Mouse (Mus musculus): ENCODE measurements around the gene Il6. TPM values are rescaled to one million over a fixed set of nuclear protein-coding genes. Genes with fewer than 3 reads are reported as not detected.
A peak's percentile ranks its signal among the peaks of the same experiment; 100 is the strongest.

Gene Il6
- polyA plus RNA-seq (2012; rRNA removed) = 0.20 TPM in 1 of 2 replicates, not detected in the other

- DNase-seq = peak; percentile 11
- no peaks in the 10 kb centered on the region for H3K27me3 ChIP-seq (ENCODE audit: control insufficient read depth, insufficient read depth, low read length)
- no peak for TF ChIP-seq CTCF (IDR thresholded peaks at IDR 0.05; ENCODE audit: borderline replicate concordance, control insufficient read depth, extremely low read depth, insufficient read depth, low read length, poor library complexity)
- TF ChIP-seq POLR2A (IDR thresholded peaks at IDR 0.05; ENCODE audit: control insufficient read depth, extremely low read depth, insufficient read depth, low read length, poor library complexity) = no peak
- H3K36me3 ChIP-seq (ENCODE audit: control insufficient read depth, insufficient read depth, low read length) = no peaks in the 10 kb centered on the region
- H3K4me1 ChIP-seq (replicated peaks; ENCODE audit: control insufficient read depth, insufficient read depth, low read length) = no peaks in the 10 kb centered on the region
- H3K27ac ChIP-seq (ENCODE audit: control insufficient read depth, insufficient read depth, low read length) = no peak within 1 kb of the TSS
- 12% methylated on average over 16 of the region's 16 CpGs for WGBS
- no peak within 1 kb of the TSS for H3K4me3 ChIP-seq (ENCODE audit: control insufficient read depth, insufficient read depth, low read length)
Measured at GRCm38 (mm10) chr5:30012726-30013503, at the start of gene Il6. Gene Il6, plus strand, starts transcription at chr5:30013114.

GRCm38 (mm10) chr5:29963488-29963887 is 49.4 kb upstream of the Il6 start:
- H3K4me3 ChIP-seq (ENCODE audit: control insufficient read depth, insufficient read depth, low read length) = no peak overlapping the region
- WGBS = 51% methylated on average over 1 of the region's 1 CpGs
- H3K27me3 ChIP-seq (ENCODE audit: control insufficient read depth, insufficient read depth, low read length) = no peaks in the 10 kb centered on the region
- no peaks in the 10 kb centered on the region for H3K4me1 ChIP-seq (replicated peaks; ENCODE audit: control insufficient read depth, insufficient read depth, low read length)
- H3K36me3 ChIP-seq (ENCODE audit: control insufficient read depth, insufficient read depth, low read length) = no peaks in the 10 kb centered on the region
- TF ChIP-seq POLR2A (IDR thresholded peaks at IDR 0.05; ENCODE audit: control insufficient read depth, extremely low read depth, insufficient read depth, low read length, poor library complexity) (no peak), CTCF (IDR thresholded peaks at IDR 0.05; ENCODE audit: borderline replicate concordance, control insufficient read depth, extremely low read depth, insufficient read depth, low read length, poor library complexity) (no peak)
- H3K27ac ChIP-seq (ENCODE audit: control insufficient read depth, insufficient read depth, low read length) = no peak overlapping the region
- no peak for DNase-seq

- H3K36me3 ChIP-seq (ENCODE audit: control insufficient read depth, insufficient read depth, low read length) = no peaks in the 10 kb centered on the region
- DNase-seq = no peak
- H3K4me3 ChIP-seq (ENCODE audit: control insufficient read depth, insufficient read depth, low read length) = no peak overlapping the region
- WGBS = 100% methylated on average over 1 of the region's 1 CpGs
- no peak overlapping the region for H3K27ac ChIP-seq (ENCODE audit: control insufficient read depth, insufficient read depth, low read length)
- H3K4me1 ChIP-seq (replicated peaks; ENCODE audit: control insufficient read depth, insufficient read depth, low read length) = no peaks in the 10 kb centered on the region
- TF ChIP-seq CTCF (IDR thresholded peaks at IDR 0.05; ENCODE audit: borderline replicate concordance, control insufficient read depth, extremely low read depth, insufficient read depth, low read length, poor library complexity) = no peak
- H3K27me3 ChIP-seq (ENCODE audit: control insufficient read depth, insufficient read depth, low read length) = no peaks in the 10 kb centered on the region
Measured at GRCm38 (mm10) chr5:29970212-29970611, 42.7 kb upstream of the Il6 start.

GRCm38 (mm10) chr5:29972796-29973195 is 40.1 kb upstream of the Il6 start:
- 93% methylated on average over 5 of the region's 5 CpGs for WGBS
- no peak for DNase-seq
- H3K4me1 ChIP-seq (replicated peaks; ENCODE audit: control insufficient read depth, insufficient read depth, low read length) = no peaks in the 10 kb centered on the region
- no peaks in the 10 kb centered on the region for H3K27me3 ChIP-seq (ENCODE audit: control insufficient read depth, insufficient read depth, low read length)
- no peak overlapping the region for H3K4me3 ChIP-seq (ENCODE audit: control insufficient read depth, insufficient read depth, low read length)
- no peaks in the 10 kb centered on the region for H3K36me3 ChIP-seq (ENCODE audit: control insufficient read depth, insufficient read depth, low read length)
- TF ChIP-seq POLR2A (IDR thresholded peaks at IDR 0.05; ENCODE audit: control insufficient read depth, extremely low read depth, insufficient read depth, low read length, poor library complexity) (no peak), CTCF (IDR thresholded peaks at IDR 0.05; ENCODE audit: borderline replicate concordance, control insufficient read depth, extremely low read depth, insufficient read depth, low read length, poor library complexity) (no peak)
- H3K27ac ChIP-seq (ENCODE audit: control insufficient read depth, insufficient read depth, low read length) = no peak overlapping the region

GRCm38 (mm10) chr5:29973533-29973932 is 39.4 kb upstream of the Il6 start:
- 23% methylated on average over 1 of the region's 1 CpGs for WGBS

DNA sequence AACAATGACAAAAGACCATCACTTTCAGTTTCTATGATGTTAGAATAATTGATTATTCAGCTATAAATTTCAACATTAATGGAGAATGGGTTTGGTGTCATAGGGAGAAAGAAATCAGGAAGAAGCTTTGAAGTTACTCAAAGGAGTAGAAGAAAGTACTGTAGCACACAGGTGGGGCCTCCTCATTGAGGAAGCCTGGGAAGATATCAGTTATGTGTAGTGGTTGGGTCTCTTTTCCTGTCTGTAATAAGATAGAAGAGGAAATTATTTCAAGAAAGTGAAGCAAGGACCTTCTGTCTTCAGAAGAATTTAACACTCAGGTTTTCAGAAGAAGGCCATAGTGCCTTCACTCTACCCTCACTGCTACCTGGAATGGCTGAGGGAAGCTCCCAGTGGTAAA is 38.8 kb upstream of the Il6 start:
- no peaks in the 10 kb centered on the region for H3K4me1 ChIP-seq (replicated peaks; ENCODE audit: control insufficient read depth, insufficient read depth, low read length)
- H3K27me3 ChIP-seq (ENCODE audit: control insufficient read depth, insufficient read depth, low read length) = no peaks in the 10 kb centered on the region
- no peaks in the 10 kb centered on the region for H3K36me3 ChIP-seq (ENCODE audit: control insufficient read depth, insufficient read depth, low read length)
- TF ChIP-seq POLR2A (IDR thresholded peaks at IDR 0.05; ENCODE audit: control insufficient read depth, extremely low read depth, insufficient read depth, low read length, poor library complexity) (no peak), CTCF (IDR thresholded peaks at IDR 0.05; ENCODE audit: borderline replicate concordance, control insufficient read depth, extremely low read depth, insufficient read depth, low read length, poor library complexity) (no peak)
- no peak overlapping the region for H3K27ac ChIP-seq (ENCODE audit: control insufficient read depth, insufficient read depth, low read length)
- H3K4me3 ChIP-seq (ENCODE audit: control insufficient read depth, insufficient read depth, low read length) = no peak overlapping the region
- DNase-seq = no peak

More at GRCm38 (mm10) chr5:29973533-29973932, 39.4 kb upstream of the Il6 start:
- H3K4me1 ChIP-seq (replicated peaks; ENCODE audit: control insufficient read depth, insufficient read depth, low read length) = no peaks in the 10 kb centered on the region
- no peaks in the 10 kb centered on the region for H3K27me3 ChIP-seq (ENCODE audit: control insufficient read depth, insufficient read depth, low read length)
- no peak overlapping the region for H3K4me3 ChIP-seq (ENCODE audit: control insufficient read depth, insufficient read depth, low read length)
- no peak for TF ChIP-seq CTCF (IDR thresholded peaks at IDR 0.05; ENCODE audit: borderline replicate concordance, control insufficient read depth, extremely low read depth, insufficient read depth, low read length, poor library complexity)
- TF ChIP-seq POLR2A (IDR thresholded peaks at IDR 0.05; ENCODE audit: control insufficient read depth, extremely low read depth, insufficient read depth, low read length, poor library complexity) = no peak
- H3K27ac ChIP-seq (ENCODE audit: control insufficient read depth, insufficient read depth, low read length) = no peak overlapping the region
- H3K36me3 ChIP-seq (ENCODE audit: control insufficient read depth, insufficient read depth, low read length) = no peaks in the 10 kb centered on the region
- no peak for DNase-seq
